Mouse (Mus musculus): ENCODE results near the gene Mrtfa.

- TF ChIP-seq CTCF (IDR thresholded peaks at IDR 0.05) (no peak), EP300 (IDR thresholded peaks at IDR 0.05) (no peak)
Observed at GRCm38 (mm10) chr15:81172259-81172658, 18.3 kb downstream of the Mrtfa start.

Measured in lung, postnatal 0 days (tissue).